8 mouse cellular contexts compared by ENCODE assay signal in genomic region chr1:74397919-74398451, GRCm38 (mm10). TPM values are rescaled to one million over a fixed set of nuclear protein-coding genes. Genes with fewer than 3 reads are reported as not detected.
A peak's percentile ranks its signal among the peaks of the same experiment; 100 is the strongest.
DNase-seq lines count a peak whose midpoint lies in the region; ATAC-seq and TF ChIP-seq lines count a peak whose summit lies in the region.

No protein-coding gene starts in this region.

- H3K4me1 ChIP-seq in limb, embryonic 14.5 days (ENCODE audit: control insufficient read depth, insufficient read depth, low read length): peaks cover 6% of the 10 kb centered on the region; the same call in 1 of the 2 replicates
- H3K4me1 ChIP-seq in midbrain, embryonic 14.5 days (ENCODE audit: control insufficient read depth, insufficient read depth, low read length): 0 out of 2 replicates have a peak, but pooled peaks cover 1% of the 10 kb centered on the region

- intact Hi-C loops in gastrocnemius, postnatal 14 days (cut with DNase I; ENCODE audit: low total_unique reads): loop anchor here (5.0 kb wide), 1 partner anchor 1371 kb away; no protein-coding TSS in a partner anchor

- no peaks in the 10 kb centered on the region for H3K27me3 ChIP-seq in limb, embryonic 14.5 days (ENCODE audit: control insufficient read depth, insufficient read depth, low read length)
- H3K27me3 ChIP-seq in midbrain, embryonic 14.5 days (ENCODE audit: control insufficient read depth, insufficient read depth, low read length): no peaks in the 10 kb centered on the region

- H3K27ac ChIP-seq in limb, embryonic 14.5 days (replicated peaks; ENCODE audit: low read depth, low read length): peak overlapping the region; percentile 73
- no peak overlapping the region for H3K27ac ChIP-seq in midbrain, embryonic 14.5 days (replicated peaks; ENCODE audit: low read depth, low read length)

- peak; percentile 47 for DNase-seq in ovary, adult 18-20 months (ENCODE audit: low spot score)
- DNase-seq in ovary, postnatal 10 days (ENCODE audit: low spot score): no peak
- peak; percentile 82 for DNase-seq in embryo, embryonic 10 days (ENCODE audit: low spot score)
- DNase-seq in gastrocnemius, postnatal 14 days: peak; percentile 45
- DNase-seq in induced T-regulatory cell, adult 2 months (ENCODE audit: low read depth): peak; percentile 89
- DNase-seq in limb, embryonic 14.5 days (ENCODE audit: low spot score): peak; percentile 68
- peak; percentile 68 for DNase-seq in midbrain, embryonic 14.5 days
- DNase-seq in spleen, postnatal 10 days (ENCODE audit: low spot score in 2 of 2): peak; percentile 70 to 89

- no peaks in the 10 kb centered on the region for H3K9me3 ChIP-seq in limb, embryonic 14.5 days (ENCODE audit: control insufficient read depth, low read length)
- H3K9me3 ChIP-seq in midbrain, embryonic 14.5 days (ENCODE audit: control insufficient read depth, low read length): no peaks in the 10 kb centered on the region

- ATAC-seq in limb, embryonic 14.5 days (ENCODE audit: low FRiP score, low read depth): peak; percentile 36
- peak; percentile 38; the same call in 1 of the 2 replicates for ATAC-seq in midbrain, embryonic 14.5 days (ENCODE audit: low FRiP score, low TSS enrichment)

- peaks cover 25% of the 10 kb centered on the region for H3K36me3 ChIP-seq in limb, embryonic 14.5 days (ENCODE audit: control insufficient read depth, insufficient read depth, low read length)
- H3K36me3 ChIP-seq in midbrain, embryonic 14.5 days (ENCODE audit: control insufficient read depth, insufficient read depth, low read length): peaks cover 12% of the 10 kb centered on the region

- peak overlapping the region; percentile 37 for H3K4me3 ChIP-seq in limb, embryonic 14.5 days (replicated peaks; ENCODE audit: low read length)
- peak overlapping the region; percentile 36 for H3K4me3 ChIP-seq in midbrain, embryonic 14.5 days (replicated peaks; ENCODE audit: low read depth, low read length)

- peak overlapping the region; percentile 78 for H3K4me2 ChIP-seq in limb, embryonic 14.5 days (replicated peaks; ENCODE audit: low read depth, low read length, severe bottlenecking)
- peak overlapping the region; percentile 61 for H3K4me2 ChIP-seq in midbrain, embryonic 14.5 days (ENCODE audit: low read length)

- H3K9ac ChIP-seq in limb, embryonic 14.5 days (ENCODE audit: low read depth, low read length, severe bottlenecking): peak overlapping the region; percentile 57
- H3K9ac ChIP-seq in midbrain, embryonic 14.5 days (replicated peaks; ENCODE audit: low read length): peak overlapping the region; percentile 48; the same call in 1 of the 2 replicates

- WGBS in limb, embryonic 14.5 days: 3% methylated on average over 11 of the region's 11 CpGs
- WGBS in midbrain, embryonic 14.5 days: 6% methylated on average over 11 of the region's 11 CpGs

- TF ChIP-seq POLR2A in limb, embryonic 14.5 days (IDR thresholded peaks at IDR 0.05; ENCODE audit: borderline replicate concordance, extremely low read depth, insufficient read depth, insufficient read length): no peak

RNA-seq across cellular contexts. Expression of gene Ctdsp1, which starts 6.7 kb away (rescaled TPM):
- 10 to 100 TPM; 88.2 to 88.5 TPM for total RNA-seq in gastrocnemius, postnatal 14 days (2021)
- 138 and 177 TPM in 2 replicates for polyA plus RNA-seq in limb, embryonic 14.5 days (2012; rRNA removed)
- 96.4 and 109 TPM in 2 replicates for polyA plus RNA-seq in limb, embryonic 14.5 days (2014; fragmentation: Nextera tagmentation; extraction: Ambion mirVana)
- 8.6 and 17.1 TPM in 2 replicates for polyA plus RNA-seq in midbrain, embryonic 14.5 days (2014; fragmentation: Nextera tagmentation; extraction: Ambion mirVana)

RNA-seq across cellular contexts. Expression of gene Vil1, which starts 11.2 kb away (rescaled TPM):
- total RNA-seq in gastrocnemius, postnatal 14 days (2021): under 1 TPM; 0.27 TPM
- 0.14 and 0.73 TPM in 2 replicates for polyA plus RNA-seq in limb, embryonic 14.5 days (2012; rRNA removed)
- 0.08 and 0.10 TPM in 2 replicates for polyA plus RNA-seq in limb, embryonic 14.5 days (2014; fragmentation: Nextera tagmentation; extraction: Ambion mirVana)
- polyA plus RNA-seq in midbrain, embryonic 14.5 days (2014; fragmentation: Nextera tagmentation; extraction: Ambion mirVana): 0.09 and 0.30 TPM in 2 replicates

RNA-seq across cellular contexts. Expression of gene Slc11a1, which starts 23.0 kb away (rescaled TPM):
- total RNA-seq in gastrocnemius, postnatal 14 days (2021): 1 to 10 TPM; 2.5 to 4.5 TPM
- polyA plus RNA-seq in limb, embryonic 14.5 days (2012; rRNA removed): 7.2 and 8.0 TPM in 2 replicates
- 3.2 and 3.5 TPM in 2 replicates for polyA plus RNA-seq in limb, embryonic 14.5 days (2014; fragmentation: Nextera tagmentation; extraction: Ambion mirVana)
- polyA plus RNA-seq in midbrain, embryonic 14.5 days (2014; fragmentation: Nextera tagmentation; extraction: Ambion mirVana): 0.51 and 2.7 TPM in 2 replicates

RNA-seq across cellular contexts. Expression of gene Catip, which starts 36.1 kb away (rescaled TPM):
- under 1 TPM; 0.10 to 0.20 TPM for total RNA-seq in gastrocnemius, postnatal 14 days (2021)
- polyA plus RNA-seq in limb, embryonic 14.5 days (2012; rRNA removed): 3.8 and 4.2 TPM in 2 replicates
- polyA plus RNA-seq in limb, embryonic 14.5 days (2014; fragmentation: Nextera tagmentation; extraction: Ambion mirVana): 0.73 and 1.8 TPM in 2 replicates
- polyA plus RNA-seq in midbrain, embryonic 14.5 days (2014; fragmentation: Nextera tagmentation; extraction: Ambion mirVana): 0.30 and 0.57 TPM in 2 replicates
